Mouse (Mus musculus) ES-E14 (cell line): ENCODE data around the gene Sbf2. TPM values are rescaled to one million over a fixed set of nuclear protein-coding genes. Genes with fewer than 3 reads are reported as not detected.
A peak's percentile ranks its signal among the peaks of the same experiment; 100 is the strongest.

ENCODE experiments used
- DNase-seq: peaks from one replicate; pipeline ENCODE4 v3.0.0-alpha.2; 2013; ENCODE audit warnings: low read depth, low spot score
- H3K27ac ChIP-seq: 2 replicates; pipeline ENCODE4 v1.5.1; 2012; ENCODE audit warnings: low read depth, mild to moderate bottlenecking, low read length, moderate library complexity, mixed read lengths; ENCODE audit not compliant: poor library complexity, insufficient read depth, severe bottlenecking
- H3K36me3 ChIP-seq: 2 replicates; pipeline ENCODE4 v1.6.1; 2012; ENCODE audit warnings: mild to moderate bottlenecking, low read length, moderate library complexity, mixed read lengths; ENCODE audit not compliant: control insufficient read depth, poor library complexity, insufficient read depth, severe bottlenecking
- H3K4me1 ChIP-seq, 2 experiments: fragments of 150-350 bp in 1 of 2; sonication (generic) in 1 of 2; 2 replicates each; pipeline ENCODE4 v1.6.1; 2012; ENCODE audit warnings: low read length in 2 of 2, mild to moderate bottlenecking in 1 of 2, mixed read lengths in 1 of 2; ENCODE audit not compliant: control insufficient read depth in 2 of 2, insufficient read depth in 2 of 2, poor library complexity in 1 of 2
- H3K4me3 ChIP-seq, 2 experiments: fragments of 150-350 bp in 1 of 2; sonication (generic) in 1 of 2; 2 replicates each; pipeline ENCODE4 v1.5.1; 2012; ENCODE audit warnings: low read length in 2 of 2, low read depth in 1 of 2, mild to moderate bottlenecking in 1 of 2, mixed read lengths in 1 of 2; ENCODE audit not compliant: insufficient read depth in 1 of 2, poor library complexity in 1 of 2, severe bottlenecking in 1 of 2
- H3K9ac ChIP-seq: 2 replicates; pipeline ENCODE4 v1.6.1; 2012; ENCODE audit warnings: low read depth, mild to moderate bottlenecking, low read length, mixed read lengths; ENCODE audit not compliant: poor library complexity, insufficient read depth, severe bottlenecking
- H3K9me3 ChIP-seq: fragments of 150-350 bp; sonication (generic); 2 replicates; pipeline ENCODE4 v1.6.1; 2012; ENCODE audit warnings: low read depth, mild to moderate bottlenecking, low read length; ENCODE audit not compliant: control insufficient read depth, insufficient read depth
- CHD2 ChIP-seq: IDR thresholded peaks from 2 replicates; pipeline ENCODE4 v1.6.1; 2014; ENCODE audit warnings: mild to moderate bottlenecking, low read depth, low read length, inconsistent platforms
- HCFC1 ChIP-seq: IDR thresholded peaks from 2 replicates; pipeline ENCODE4 v1.6.1; 2012; ENCODE audit warnings: low read length, inconsistent platforms, borderline replicate concordance; ENCODE audit not compliant: insufficient read depth
- MAFK ChIP-seq: IDR thresholded peaks from 2 replicates; pipeline ENCODE4 v1.6.1; 2014; ENCODE audit warnings: mild to moderate bottlenecking, low read depth, low read length, inconsistent platforms; ENCODE audit not compliant: insufficient read depth
- ZC3H11A ChIP-seq: IDR thresholded peaks from 2 replicates; pipeline ENCODE4 v1.6.1; 2012; ENCODE audit warnings: low read depth, mild to moderate bottlenecking, inconsistent platforms, low read length, borderline replicate concordance
- ZNF384 ChIP-seq: IDR thresholded peaks from 2 replicates; pipeline ENCODE4 v1.6.1; 2012; ENCODE audit warnings: low read depth, low read length, inconsistent platforms
- in situ Hi-C, 2 experiments: fragments of 600-800 bp; cut with MboI; formaldehyde crosslinking; loops; one replicate each; pipeline ENCODE4 v1.15.1; 2025; ENCODE audit warnings: low sequenced_read_pairs in 2 of 2, inconsistent platforms in 1 of 2; ENCODE audit not compliant: unreplicated experiment in 2 of 2
- total RNA-seq: library from RNA; depleted of rRNA; stranded (reverse); fragments of 300-350 nt; gene quantifications from 2 replicates; pipeline ENCODE4 v1.2.3, GENCODE M21; 2012

Sbf2 gene
- total RNA-seq, 1 experiment: 17.4 TPM

- H3K4me3 ChIP-seq: no peak overlapping the region
- H3K9ac ChIP-seq: no peak overlapping the region
- peaks cover 3% of the 10 kb centered on the region; the same call in 1 of the 2 replicates for H3K36me3 ChIP-seq
- TF ChIP-seq MAFK: no peak
- TF ChIP-seq HCFC1: no peak
- no peak for TF ChIP-seq ZC3H11A
- H3K27ac ChIP-seq: no peak overlapping the region
- H3K9me3 ChIP-seq: no peaks in the 10 kb centered on the region
- H3K4me1 ChIP-seq: no peaks in the 10 kb centered on the region
- in situ Hi-C loops: no loop called here
- DNase-seq: no peak
Measured at GRCm38 (mm10) chr7:110372529-110372928, 242.2 kb downstream of the Sbf2 start.

DNA sequence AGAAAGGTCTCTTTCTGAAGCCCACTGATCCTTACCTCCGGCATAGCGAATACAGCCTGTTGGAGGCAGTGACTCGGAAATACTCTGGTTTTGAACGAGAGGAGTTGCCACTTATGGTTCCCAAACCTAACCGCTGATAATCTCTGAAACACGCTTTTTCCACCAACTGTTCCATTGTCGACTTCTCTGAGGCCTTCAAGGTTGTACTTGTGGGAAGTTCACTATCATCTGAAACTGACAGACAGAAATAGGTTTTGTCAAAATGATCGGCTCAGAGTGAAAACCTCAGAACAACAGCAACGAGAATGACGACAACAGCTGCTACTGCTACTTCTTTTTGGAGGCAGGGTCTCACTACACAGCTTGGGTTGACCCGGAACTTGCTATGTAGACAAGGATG, 252.7 kb downstream of the Sbf2 start:
- H3K36me3 ChIP-seq: no peaks in the 10 kb centered on the region; the same call in 1 of the 2 replicates
- no peak overlapping the region for H3K4me3 ChIP-seq
- TF ChIP-seq HCFC1 (no peak), MAFK (no peak), CHD2 (no peak), ZC3H11A (no peak), ZNF384 (no peak)
- DNase-seq: no peak
- H3K9me3 ChIP-seq: no peaks in the 10 kb centered on the region
- H3K9ac ChIP-seq: no peak overlapping the region
- in situ Hi-C loops: no loop called here
- H3K27ac ChIP-seq: no peak overlapping the region
- no peaks in the 10 kb centered on the region for H3K4me1 ChIP-seq

DNA sequence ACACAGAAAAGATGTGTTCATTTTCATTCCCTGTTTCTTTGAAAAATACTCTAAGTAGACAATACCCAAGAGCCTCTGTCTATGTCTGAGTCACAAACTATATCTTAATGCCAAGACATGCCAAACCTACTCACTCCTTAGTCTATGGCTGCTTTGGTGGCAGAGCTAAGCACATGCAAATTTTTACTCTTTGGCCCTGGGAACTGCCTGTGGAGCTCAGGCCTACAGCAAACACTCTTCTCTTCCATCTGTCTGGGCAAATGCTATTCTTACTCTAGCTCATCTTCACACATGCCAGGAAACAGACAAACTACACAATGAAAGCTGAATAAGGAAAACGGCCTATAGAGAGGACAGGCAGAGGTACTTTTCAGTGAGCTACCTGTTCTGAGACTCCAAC, 253.2 kb downstream of the Sbf2 start:
- TF ChIP-seq MAFK: no peak
- no peak for TF ChIP-seq ZNF384
- no peak for TF ChIP-seq ZC3H11A
- no peak for TF ChIP-seq HCFC1
- TF ChIP-seq CHD2: no peak

GRCm38 (mm10) chr7:110359391-110359790, 255.3 kb downstream of the Sbf2 start:
- no peaks in the 10 kb centered on the region for H3K4me1 ChIP-seq

More for the DNA sequence above, 253.2 kb downstream of the Sbf2 start:
- in situ Hi-C loops: no loop called here
- no peak for DNase-seq
- Histone ChIP-seq H3K4me3 (no peak overlapping the region), H3K9ac (no peak overlapping the region), H3K27ac (no peak overlapping the region), H3K36me3 (no peaks in the 10 kb centered on the region; the same call in 1 of the 2 replicates), H3K9me3 (no peaks in the 10 kb centered on the region), H3K4me1 (no peaks in the 10 kb centered on the region)

GRCm38 (mm10) chr7:110353971-110354370, 260.8 kb downstream of the Sbf2 start:
- Histone ChIP-seq H3K9me3 (no peaks in the 10 kb centered on the region), H3K9ac (no peak overlapping the region), H3K4me3 (no peak overlapping the region), H3K36me3 (peaks cover 3% of the 10 kb centered on the region; the same call in 1 of the 2 replicates), H3K27ac (no peak overlapping the region), H3K4me1 (no peaks in the 10 kb centered on the region)
- no peak for TF ChIP-seq CHD2
- TF ChIP-seq MAFK: no peak
- TF ChIP-seq ZC3H11A: no peak
- TF ChIP-seq ZNF384: no peak
- no peak for TF ChIP-seq HCFC1
- no peak for DNase-seq
- in situ Hi-C loops: no loop called here

More at GRCm38 (mm10) chr7:110359391-110359790, 255.3 kb downstream of the Sbf2 start:
- TF ChIP-seq CHD2: no peak
- TF ChIP-seq ZNF384: no peak
- no peak for TF ChIP-seq HCFC1
- no peak for TF ChIP-seq ZC3H11A
- TF ChIP-seq MAFK: no peak
- in situ Hi-C loops: no loop called here
- H3K36me3 ChIP-seq: no peaks in the 10 kb centered on the region
- peak; percentile 12 for DNase-seq
- no peak overlapping the region for H3K9ac ChIP-seq
- H3K27ac ChIP-seq: no peak overlapping the region
- no peak overlapping the region for H3K4me3 ChIP-seq
- no peaks in the 10 kb centered on the region for H3K9me3 ChIP-seq
